Mouse (Mus musculus): ENCODE data around the gene 1700001L19Rik.

Gene 1700001L19Rik

DNA sequence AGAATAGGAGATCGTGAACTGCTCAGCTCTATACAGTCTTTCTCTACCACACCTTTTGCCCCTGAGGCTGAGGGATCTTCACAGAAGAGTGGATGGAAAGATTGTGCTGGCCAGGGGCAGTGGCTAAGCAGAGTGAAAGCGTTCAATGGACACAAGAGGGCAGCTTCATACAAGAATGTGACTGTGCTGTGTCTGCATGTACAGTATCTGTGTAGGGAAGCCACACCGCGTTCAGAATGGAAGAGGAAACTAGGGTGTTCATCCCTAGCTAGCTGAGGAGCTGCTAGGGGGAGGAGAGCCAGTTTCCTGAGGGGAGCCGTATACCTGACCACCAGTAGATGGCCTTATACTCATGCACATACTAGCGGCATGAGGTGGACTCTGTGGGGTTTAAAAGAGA is 25.6 kb downstream of the 1700001L19Rik start:
- no peak for DNase-seq

DNA sequence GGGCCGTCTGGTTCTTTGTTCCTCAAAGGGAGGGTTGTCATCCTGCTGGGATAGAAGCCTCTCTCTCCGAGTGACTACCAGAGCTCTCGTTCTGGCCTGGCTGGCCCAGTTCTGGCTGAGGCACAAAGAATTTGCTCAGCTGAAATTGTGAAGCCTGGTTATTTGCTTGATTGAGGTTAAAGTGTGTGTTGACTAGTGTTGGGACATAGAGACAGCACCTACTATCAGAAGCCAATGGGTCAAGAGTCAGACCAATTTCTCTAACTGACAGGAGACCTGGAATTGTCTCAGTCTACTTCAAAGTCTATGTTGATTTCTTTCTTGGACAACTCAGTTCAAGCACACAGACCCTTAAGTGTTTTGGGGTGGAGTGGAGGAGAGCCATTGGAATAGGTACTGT is 29.8 kb downstream of the 1700001L19Rik start:
- DNase-seq: no peak

DNA sequence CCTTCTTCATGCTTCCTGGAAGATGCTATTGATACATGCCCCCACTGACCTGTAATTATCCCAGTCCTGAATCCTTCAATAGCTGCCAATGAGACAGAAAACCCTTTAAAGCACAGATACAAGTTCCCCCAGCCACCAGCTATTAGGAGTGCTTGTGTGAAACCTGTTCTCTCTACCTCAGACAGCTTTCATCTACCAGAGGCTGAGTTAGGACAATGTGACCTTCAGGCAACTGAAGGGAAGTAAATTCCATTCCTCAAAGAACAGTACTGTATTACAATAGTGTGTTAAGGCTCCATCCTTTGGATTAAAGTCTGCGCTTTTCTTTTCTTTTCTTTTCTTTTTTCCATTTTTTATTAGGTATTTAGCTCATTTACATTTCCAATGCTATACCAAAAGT is 45.6 kb downstream of the 1700001L19Rik start:
- no peak for DNase-seq
